9 mouse cellular contexts compared by ENCODE assay signal in the genomic region with DNA sequence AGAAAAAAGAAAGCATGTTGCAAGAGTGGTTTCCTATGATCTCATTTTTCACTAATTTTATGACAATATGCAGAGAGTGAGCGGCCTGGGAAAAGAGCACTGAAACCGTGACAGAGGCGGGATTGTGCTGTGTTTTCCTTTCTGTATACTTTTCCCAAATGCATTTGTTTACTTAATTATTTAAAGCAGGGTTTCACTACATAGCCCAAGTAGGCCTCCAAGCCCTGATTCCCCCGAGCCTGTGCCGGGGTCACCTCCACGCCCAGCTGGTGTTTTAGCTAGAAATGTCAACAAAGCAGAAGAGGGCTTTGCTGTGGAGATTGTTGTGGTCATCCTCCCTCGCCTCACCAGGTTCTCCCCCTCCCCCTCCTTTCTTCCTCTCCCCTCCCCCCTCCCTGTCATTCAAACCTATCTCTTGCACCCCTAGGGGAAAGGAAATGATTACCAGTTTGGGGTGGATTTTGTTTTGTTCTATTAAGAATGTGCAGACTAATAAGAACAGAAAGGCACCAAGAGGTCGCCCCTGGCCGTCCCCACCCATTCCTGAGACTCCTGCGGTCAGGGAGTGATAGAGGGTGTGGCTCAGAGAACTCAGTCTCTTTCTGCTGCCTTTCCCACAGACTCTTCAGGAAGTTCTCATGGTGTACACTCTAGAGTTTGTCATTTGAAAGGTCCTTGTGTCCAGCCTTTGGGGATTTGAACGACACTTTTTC. TPM values are rescaled to one million over a fixed set of nuclear protein-coding genes. Genes with fewer than 3 reads are reported as not detected.
DNase-seq lines count a peak whose midpoint lies in the region; ATAC-seq and TF ChIP-seq lines count a peak whose summit lies in the region.
"Had no signal": no experiment of that assay in that cellular context is flagged by ENCODE, and none has a peak within 500 bp of the region (broad histone marks: within the 10 kb centered on the region; RNA-seq: fewer than 3 reads in every experiment).

No protein-coding gene starts in this region.

- 6% methylated on average over 11 of the region's 11 CpGs for whole genome bisulfite sequencing in forebrain, embryonic 15.5 days
- 9% methylated on average over 11 of the region's 11 CpGs for whole genome bisulfite sequencing in limb, embryonic 12.5 days
- 12% methylated on average over 11 of the region's 11 CpGs for WGBS in midbrain, postnatal 0 days

- H3K79me3 ChIP-seq in C2C12 (ENCODE audit: low read depth): no peaks in the 10 kb centered on the region

- peak; percentile 49 for ATAC-seq in forebrain, embryonic 15.5 days (replicated peaks)
- ATAC-seq in limb, embryonic 12.5 days (ENCODE audit: insufficient number of reproducible peaks, insufficient read depth, low FRiP score, low TSS enrichment, low read depth): peak; percentile 67
- no peak for ATAC-seq in midbrain, postnatal 0 days (ENCODE audit: low FRiP score)
- no peak for ATAC-seq in frontal cortex, adult (ENCODE audit: low TSS enrichment)

- H3K27ac ChIP-seq in forebrain, embryonic 15.5 days (replicated peaks): no peak overlapping the region
- peak overlapping the region; percentile 68 for H3K27ac ChIP-seq in limb, embryonic 12.5 days
- no peak overlapping the region for H3K27ac ChIP-seq in midbrain, postnatal 0 days (ENCODE audit: low read depth, low read length)

- H3K4me2 ChIP-seq in forebrain, embryonic 15.5 days (replicated peaks): peak overlapping the region; percentile 49
- H3K4me2 ChIP-seq in limb, embryonic 12.5 days: peak overlapping the region; percentile 54
- peak overlapping the region; percentile 60 for H3K4me2 ChIP-seq in midbrain, postnatal 0 days (ENCODE audit: low read depth, low read length, poor library complexity, severe bottlenecking)

- H3K27me3 ChIP-seq in C2C12 (ENCODE audit: control insufficient read depth, insufficient read depth, insufficient read length): no peaks in the 10 kb centered on the region
- no peaks in the 10 kb centered on the region for H3K27me3 ChIP-seq in forebrain, embryonic 15.5 days
- H3K27me3 ChIP-seq in limb, embryonic 12.5 days: no peaks in the 10 kb centered on the region
- no peaks in the 10 kb centered on the region; the same call in 1 of the 2 replicates for H3K27me3 ChIP-seq in midbrain, postnatal 0 days (ENCODE audit: insufficient read depth, low read length)

- H3K9me3 ChIP-seq in forebrain, embryonic 15.5 days: no peaks in the 10 kb centered on the region
- H3K9me3 ChIP-seq in limb, embryonic 12.5 days: no peaks in the 10 kb centered on the region
- no peaks in the 10 kb centered on the region for H3K9me3 ChIP-seq in midbrain, postnatal 0 days (ENCODE audit: low read length)

- peak overlapping the region; percentile 3 for H3ac ChIP-seq in C2C12 (ENCODE audit: control insufficient read depth, insufficient read length, low read depth)

- H3K9ac ChIP-seq in forebrain, embryonic 15.5 days (replicated peaks): no peak overlapping the region
- H3K9ac ChIP-seq in limb, embryonic 12.5 days (replicated peaks): no peak overlapping the region; the same call in 1 of the 2 replicates
- H3K9ac ChIP-seq in midbrain, postnatal 0 days (replicated peaks; ENCODE audit: low read length, poor library complexity, severe bottlenecking): no peak overlapping the region

- H3K4me3 ChIP-seq in C2C12 (ENCODE audit: insufficient read depth, poor library complexity, severe bottlenecking): no peak overlapping the region
- peak overlapping the region; percentile 32 for H3K4me3 ChIP-seq in forebrain, embryonic 15.5 days
- peak overlapping the region; percentile 35 for H3K4me3 ChIP-seq in limb, embryonic 12.5 days (replicated peaks)
- H3K4me3 ChIP-seq in midbrain, postnatal 0 days (ENCODE audit: low read depth, low read length): peak overlapping the region; percentile 33
- H3K4me3 ChIP-seq: erythroblast, embryonic 14.5 days had no signal

- peaks cover 14% of the 10 kb centered on the region for H3K4me1 ChIP-seq in forebrain, embryonic 15.5 days
- peaks cover 10% of the 10 kb centered on the region for H3K4me1 ChIP-seq in limb, embryonic 12.5 days (replicated peaks)
- H3K4me1 ChIP-seq in midbrain, postnatal 0 days (ENCODE audit: insufficient read depth, low read length): no peaks in the 10 kb centered on the region

- H3K79me2 ChIP-seq in C2C12 (ENCODE audit: control insufficient read depth, insufficient read depth): no peaks in the 10 kb centered on the region

- peak; percentile 87 for DNase-seq in ES-CJ7 (ENCODE audit: low read depth, low spot score)
- DNase-seq in midbrain, postnatal 0 days (ENCODE audit: low spot score): no peak
- DNase-seq in frontal cortex, postnatal 14 days (ENCODE audit: low spot score in 2 of 2): no peak
- no peak for DNase-seq in ovary, adult 18-20 months (ENCODE audit: low spot score)

- TF ChIP-seq CTCF in C2C12 (IDR thresholded peaks at IDR 0.05; ENCODE audit: control insufficient read depth, insufficient read depth, insufficient read length): no peak
- TF ChIP-seq CTCF in midbrain, postnatal 0 days (IDR thresholded peaks at IDR 0.05): no peak

- no peaks in the 10 kb centered on the region for H3K36me3 ChIP-seq in C2C12 (ENCODE audit: control insufficient read depth, insufficient read depth)
- no peaks in the 10 kb centered on the region for H3K36me3 ChIP-seq in forebrain, embryonic 15.5 days
- no peaks in the 10 kb centered on the region for H3K36me3 ChIP-seq in limb, embryonic 12.5 days
- no peaks in the 10 kb centered on the region for H3K36me3 ChIP-seq in midbrain, postnatal 0 days (ENCODE audit: insufficient read depth, low read length)

TF ChIP-seq in C2C12, 6 proteins besides CTCF, POLR2A, EP300 and RAD21:
- TF ChIP-seq CEBPB (IDR thresholded peaks at IDR 0.05; ENCODE audit: low read depth): peak; percentile 44
- TF ChIP-seq MAX (IDR thresholded peaks at IDR 0.05): no peak

RNA-seq across cellular contexts. Expression of a gene that starts 10.9 kb away (rescaled TPM):
- polyA plus RNA-seq in C2C12 (2012; fragmentation: generic; extraction: Trizol): 0.50 TPM
- 7.8 and 8.7 TPM in 2 replicates for polyA plus RNA-seq in forebrain, embryonic 15.5 days (2015; fragmentation: Nextera tagmentation; extraction: Ambion mirVana)
- polyA plus RNA-seq in limb, embryonic 12.5 days (2016; fragmentation: Nextera tagmentation; extraction: Ambion mirVana): 10.4 and 11.7 TPM in 2 replicates
- 24.0 and 25.1 TPM in 2 replicates for total RNA-seq in midbrain, postnatal 0 days (2014; rRNA removed)
- 8.4 and 11.7 TPM in 2 replicates for polyA plus RNA-seq in midbrain, postnatal 0 days (2015; fragmentation: Nextera tagmentation; extraction: Ambion mirVana)

Comparison
In these comparisons a context has a peak if more than half of its experiments do, and no peak if none do; other contexts are left out.
1. ATAC-seq: peak in forebrain, embryonic 15.5 days (single experiment) and limb, embryonic 12.5 days (single experiment); none in midbrain, postnatal 0 days (single experiment) and frontal cortex, adult (single experiment).
2. Peak in every context shown above with its lines, with median percentiles within 50 percentile points of each other: H3K4me2 ChIP-seq.